Mouse (Mus musculus): ENCODE measurements around the gene Arhgef26. TPM values are rescaled to one million over a fixed set of nuclear protein-coding genes. Genes with fewer than 3 reads are reported as not detected.

The Arhgef26 gene
- polyA plus RNA-seq, 1 experiment: 14.2 TPM

GRCm38 (mm10) chr3:62506488-62507205 lies 168.5 kb downstream of the Arhgef26 start, which contains the start of gene Dhx36:
Dhx36 (minus strand) TSS chr3:62507004.
- peaks cover 4% of the 10 kb centered on the region; the same call in 1 of the 2 replicates for H3K4me1 ChIP-seq (ENCODE audit: control insufficient read depth, insufficient read depth, insufficient read length, low read length)
- TF ChIP-seq CTCF (IDR thresholded peaks at IDR 0.05; ENCODE audit: extremely low read depth, insufficient read length, insufficient replicate concordance, low read depth, low read length) (no peak), POLR2A (IDR thresholded peaks at IDR 0.05; ENCODE audit: low read depth, low read length) (peak; percentile 43; the same call in 1 of the 2 replicates)
- peaks cover 2% of the 10 kb centered on the region; the same call in 1 of the 2 replicates for H3K36me3 ChIP-seq (ENCODE audit: control insufficient read depth, insufficient read depth, low read length)
- H3K27ac ChIP-seq (ENCODE audit: insufficient read depth, low read depth, low read length): no peak within 1 kb of the TSS
- no peaks in the 10 kb centered on the region; the same call in 1 of the 2 replicates for H3K27me3 ChIP-seq (ENCODE audit: control insufficient read depth, insufficient read depth, low read length)
- H3K4me3 ChIP-seq (ENCODE audit: low read depth, low read length): peak within 1 kb of the TSS; percentile 97
- WGBS: under 1% methylated on average over 66 of the region's 66 CpGs

- Histone ChIP-seq H3K4me3 (ENCODE audit: low read depth, low read length) (peak overlapping the region; percentile 97), H3K36me3 (ENCODE audit: control insufficient read depth, insufficient read depth, low read length) (no peaks in the 10 kb centered on the region), H3K4me1 (ENCODE audit: control insufficient read depth, insufficient read depth, insufficient read length, low read length) (peaks cover 4% of the 10 kb centered on the region; the same call in 1 of the 2 replicates), H3K27ac (ENCODE audit: insufficient read depth, low read depth, low read length) (no peak overlapping the region), H3K27me3 (ENCODE audit: control insufficient read depth, insufficient read depth, low read length) (no peaks in the 10 kb centered on the region; the same call in 1 of the 2 replicates)
- WGBS: 41% methylated on average over 5 of the region's 5 CpGs
- TF ChIP-seq CTCF (IDR thresholded peaks at IDR 0.05; ENCODE audit: extremely low read depth, insufficient read length, insufficient replicate concordance, low read depth, low read length): no peak
- TF ChIP-seq POLR2A (IDR thresholded peaks at IDR 0.05; ENCODE audit: low read depth, low read length): no peak
Measured at GRCm38 (mm10) chr3:62507206-62507647, 169.1 kb downstream of the Arhgef26 start.

Other genes starting within 250 kb of the Arhgef26 start
- 0.58 and 2.2 TPM in 2 replicates for gene Dhx36, start 168.7 kb downstream of the Arhgef26 start, polyA plus RNA-seq (2012; rRNA removed)